Mouse (Mus musculus): ENCODE measurements around the gene Pla2g2d.

Pla2g2d gene

DNA sequence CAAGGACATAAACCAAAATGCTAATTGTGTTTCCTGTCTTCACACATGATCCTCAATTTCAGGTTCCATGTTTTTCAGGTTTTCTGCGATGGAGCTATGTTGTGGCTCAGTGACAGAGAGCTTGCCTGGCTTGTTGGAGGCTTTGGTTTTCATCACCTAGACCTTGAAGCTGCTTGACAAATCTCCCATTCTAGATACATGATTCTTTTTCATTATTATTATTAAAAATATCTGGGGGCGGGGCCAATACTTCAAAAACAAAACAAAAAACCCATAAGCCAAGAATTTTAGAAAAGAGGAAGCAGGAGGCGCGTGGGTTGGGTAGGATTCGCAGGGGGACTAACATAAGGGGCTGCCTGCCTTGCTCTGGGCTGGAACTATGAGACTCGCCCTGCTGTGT is at the start of gene Pla2g2d:
Gene Pla2g2d (plus strand): TSS at position 301 of the 400 bp plus-strand sequence.
- no peak for DNase-seq

GRCm38 (mm10) chr4:138725751-138726150 is 49.8 kb upstream of the Pla2g2d start:
- DNase-seq = no peak

DNA sequence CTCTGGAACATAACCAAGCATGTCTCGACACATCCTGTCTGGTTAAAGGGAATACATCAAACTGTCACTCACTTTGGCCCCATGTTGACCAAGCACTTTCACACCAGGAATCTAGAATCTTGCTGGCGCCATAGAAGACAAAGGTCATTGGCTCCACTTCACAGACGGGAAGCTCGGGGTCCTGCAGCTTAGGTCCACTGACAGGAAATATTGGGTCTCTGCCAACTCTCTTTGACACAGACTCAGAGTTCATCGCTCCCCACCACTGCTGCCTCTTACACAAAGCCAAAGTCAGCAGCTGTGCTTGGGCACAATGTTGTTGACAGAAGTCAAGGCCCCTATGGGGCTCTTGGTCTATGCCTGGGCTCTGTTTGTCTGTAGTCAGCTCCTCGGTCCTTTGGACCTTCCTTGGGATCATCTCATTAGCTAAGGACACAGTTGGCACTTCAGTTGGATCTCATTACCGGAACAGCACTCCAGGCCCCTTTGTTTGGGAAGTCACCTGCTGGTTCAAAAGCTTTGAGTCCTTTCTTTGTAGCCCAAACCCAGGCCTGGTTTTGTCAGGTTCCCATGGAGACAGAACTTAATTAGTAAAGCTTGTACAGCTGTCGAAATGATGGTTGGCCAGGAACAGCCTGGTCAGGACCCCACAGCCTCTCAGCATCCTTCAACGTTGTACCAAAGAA is 46.4 kb upstream of the Pla2g2d start:
- no peak for DNase-seq

- DNase-seq = no peak
Measured at GRCm38 (mm10) chr4:138734105-138734504, 41.4 kb upstream of the Pla2g2d start.

DNA sequence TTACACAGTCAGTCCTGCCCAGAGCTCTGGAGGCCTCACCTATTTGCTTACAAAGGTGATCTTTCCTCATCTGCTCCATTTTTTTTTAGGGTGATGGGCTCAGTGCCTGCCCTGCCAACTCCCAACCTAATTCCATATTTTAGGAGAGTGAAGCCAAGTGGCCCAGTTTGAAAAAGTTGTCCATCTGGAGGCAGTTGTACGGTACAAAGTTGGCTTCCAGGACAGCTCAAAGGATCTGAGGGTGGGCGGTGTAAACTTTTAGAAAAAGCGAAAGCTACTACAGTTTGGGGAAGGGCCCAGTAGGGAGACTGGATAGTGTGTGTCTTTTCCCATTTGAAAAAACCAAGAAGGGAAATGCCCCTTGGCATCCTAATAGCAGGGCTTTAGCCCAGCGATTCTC is 40.7 kb upstream of the Pla2g2d start:
- no peak for DNase-seq

DNA sequence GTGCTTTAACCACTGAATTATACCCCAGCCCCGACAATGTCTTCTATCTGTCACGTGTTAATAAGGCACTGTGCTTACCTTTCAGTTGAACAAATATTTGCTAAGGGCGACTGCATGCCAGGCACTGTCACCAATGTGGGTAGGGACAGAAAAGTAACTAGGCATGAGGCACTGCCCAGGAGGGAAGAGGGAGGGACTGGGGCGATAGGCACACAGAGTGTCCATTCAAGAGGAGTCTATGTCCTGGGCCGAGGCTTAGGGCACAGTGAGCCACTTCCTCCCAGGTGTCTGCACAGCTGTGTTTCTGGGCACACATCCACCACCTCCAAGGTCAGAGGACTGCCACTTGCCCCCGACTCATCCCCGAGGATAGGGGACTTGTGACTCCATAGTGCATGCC is 38.5 kb upstream of the Pla2g2d start, which contains the start of gene Ubxn10:
Gene Ubxn10 (minus strand): TSS at position 137 of the 400 bp plus-strand sequence.
- DNase-seq = no peak

- DNase-seq = peak; percentile 30 to 31
Measured at GRCm38 (mm10) chr4:138739136-138739851, 36.2 kb upstream of the Pla2g2d start.

- DNase-seq = no peak
Measured at GRCm38 (mm10) chr4:138745884-138746283, 29.7 kb upstream of the Pla2g2d start.

DNA sequence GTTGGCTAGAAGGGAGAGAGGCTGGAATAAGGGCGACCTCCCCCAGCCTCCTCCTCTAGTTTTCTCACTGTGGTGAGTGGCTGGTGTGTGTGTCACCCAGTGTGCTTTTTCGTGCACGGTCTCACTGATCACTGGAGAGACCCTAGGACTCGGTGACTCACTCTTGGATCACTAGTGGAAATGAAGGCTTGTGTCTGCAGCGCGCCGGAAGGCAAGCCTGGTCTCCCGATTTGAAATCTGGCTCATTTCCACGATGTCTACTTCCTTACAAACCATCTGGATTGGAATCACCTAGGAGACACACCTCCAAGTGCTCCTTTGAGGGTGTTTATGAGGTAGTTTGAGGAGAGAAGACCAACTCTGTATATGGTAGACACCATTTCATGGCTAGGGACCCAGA is 28.7 kb upstream of the Pla2g2d start:
- DNase-seq = no peak

DNA sequence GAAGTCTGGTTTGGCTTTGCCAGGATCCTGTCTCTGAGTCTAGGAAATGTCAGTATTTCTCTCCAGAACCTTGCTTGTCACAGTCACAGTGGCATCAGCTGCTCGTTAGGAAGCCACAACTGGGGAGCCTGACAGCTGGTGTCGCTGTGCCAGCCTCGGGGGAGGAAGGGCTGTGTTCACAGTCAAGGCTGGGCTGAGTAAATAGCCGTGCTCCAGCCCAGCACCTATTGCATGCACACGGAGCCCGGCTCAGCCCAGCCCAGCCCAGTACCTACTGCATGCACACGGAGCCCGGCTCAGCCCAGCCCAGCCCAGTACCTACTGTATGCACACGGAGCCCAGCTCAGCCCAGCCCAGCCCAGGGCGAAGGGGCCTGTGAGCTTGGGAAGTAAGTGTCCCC is 27.7 kb upstream of the Pla2g2d start:
- no peak for DNase-seq

- DNase-seq = peak; percentile 49 to 65
Measured at GRCm38 (mm10) chr4:138748369-138749072, 27.0 kb upstream of the Pla2g2d start.

- DNase-seq = no peak
Measured at GRCm38 (mm10) chr4:138752603-138753002, 22.9 kb upstream of the Pla2g2d start.

DNA sequence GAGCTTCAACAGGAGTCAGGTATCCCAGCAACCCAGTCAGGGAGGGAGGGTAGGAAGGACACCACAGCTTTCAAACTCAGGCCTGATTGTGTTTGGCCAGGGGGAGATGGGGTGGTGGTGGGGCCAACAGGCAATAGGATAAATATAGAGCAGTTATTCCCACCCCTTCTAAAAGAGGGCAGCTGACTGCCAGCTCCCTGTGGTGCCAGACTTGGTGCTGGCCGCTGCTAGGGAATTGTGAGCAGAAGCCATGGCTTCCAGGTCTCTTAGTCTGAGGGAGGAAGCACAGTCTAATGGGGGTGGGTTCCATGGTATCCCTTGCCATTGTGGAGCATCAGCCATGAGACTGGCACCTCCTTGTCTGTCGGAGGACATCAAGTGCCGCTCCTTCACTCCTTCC is 21.9 kb upstream of the Pla2g2d start:
- no peak for DNase-seq

DNA sequence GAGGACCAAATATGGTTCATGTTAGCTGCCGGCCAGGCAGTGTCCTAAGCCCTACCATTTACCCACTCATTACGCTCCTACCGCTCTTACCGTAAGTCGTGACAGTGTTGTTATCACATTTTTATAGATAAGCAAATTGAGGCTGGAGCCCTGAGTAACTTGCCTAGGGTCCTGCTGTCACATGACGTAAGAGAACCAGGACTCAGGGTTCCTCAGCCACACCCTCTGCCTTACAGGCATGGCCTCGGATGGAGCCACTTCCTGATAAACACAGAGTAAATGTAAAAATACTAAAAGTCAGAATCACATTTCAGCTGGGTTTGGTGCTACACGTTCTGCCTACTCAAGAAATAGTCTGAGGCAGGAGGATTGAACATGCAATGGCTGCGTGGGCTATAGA is 21.1 kb upstream of the Pla2g2d start:
- no peak for DNase-seq

- no peak for DNase-seq
Measured at GRCm38 (mm10) chr4:138755439-138755838, 20.1 kb upstream of the Pla2g2d start.

GRCm38 (mm10) chr4:138755983-138756382 is 19.6 kb upstream of the Pla2g2d start:
- DNase-seq = no peak

DNA sequence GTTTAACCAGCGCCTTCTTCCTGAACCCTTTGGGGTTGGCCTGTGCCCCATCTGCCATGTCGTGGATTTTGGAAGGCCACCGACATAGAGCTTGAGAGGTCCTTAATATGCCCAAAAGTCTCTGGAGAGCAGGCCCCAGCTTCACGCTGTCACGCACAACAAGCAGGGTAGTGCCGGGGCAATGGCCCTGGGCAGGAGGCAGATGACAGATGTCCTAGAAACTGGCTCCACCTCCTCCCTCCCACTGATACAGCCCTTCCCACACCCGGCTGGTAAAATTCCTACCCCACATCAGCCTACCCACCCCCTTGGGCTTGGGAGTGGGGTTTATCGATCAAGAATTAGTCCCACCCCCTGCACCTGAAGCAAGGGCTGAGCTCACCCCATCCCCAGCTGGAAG is 18.1 kb upstream of the Pla2g2d start, which contains the start of gene Pla2g2f:
Gene Pla2g2f (minus strand): TSS at position 211 of the 400 bp plus-strand sequence.
- no peak for DNase-seq

DNA sequence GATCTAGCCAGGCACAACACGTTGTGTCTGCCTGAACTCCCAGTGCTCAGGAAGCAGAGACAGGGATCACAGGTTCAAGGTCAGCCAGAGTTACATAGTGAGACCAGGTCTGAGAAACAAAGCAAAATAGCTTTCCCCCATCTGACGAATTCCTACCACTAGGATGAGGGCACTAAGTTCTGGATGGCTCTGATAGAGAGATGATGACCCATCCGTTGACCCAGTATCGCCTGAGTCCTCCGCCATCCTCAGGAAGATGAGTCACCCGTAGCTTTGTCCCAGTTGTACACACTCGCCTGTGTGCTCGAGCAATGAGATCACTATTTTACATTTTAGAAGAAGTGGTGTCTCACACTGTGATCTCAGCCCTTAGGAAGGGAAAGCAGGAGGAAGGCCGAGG is 13.3 kb upstream of the Pla2g2d start:
- DNase-seq = no peak

DNA sequence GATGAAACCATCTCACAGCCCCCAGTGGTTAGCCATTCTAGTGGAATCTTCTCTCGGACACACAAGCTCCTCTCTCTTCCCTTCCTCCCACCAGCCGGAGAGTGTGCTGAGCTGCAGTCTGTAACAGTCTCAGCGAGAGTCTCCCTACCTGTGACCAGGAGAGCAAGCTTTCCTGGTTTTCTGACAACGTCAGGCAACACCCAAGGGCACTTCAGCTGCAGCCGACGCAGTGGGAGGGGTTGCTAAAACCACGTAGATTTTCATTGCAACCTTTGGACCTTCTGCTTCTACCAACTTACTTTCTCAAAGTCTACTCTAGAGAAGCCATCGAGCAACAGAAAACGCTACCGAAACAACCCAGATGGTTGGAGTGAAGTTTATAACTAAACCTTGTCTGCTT is 3.6 kb upstream of the Pla2g2d start:
- DNase-seq = no peak

GRCm38 (mm10) chr4:138772386-138772785 is 3.1 kb upstream of the Pla2g2d start:
- no peak for DNase-seq

DNA sequence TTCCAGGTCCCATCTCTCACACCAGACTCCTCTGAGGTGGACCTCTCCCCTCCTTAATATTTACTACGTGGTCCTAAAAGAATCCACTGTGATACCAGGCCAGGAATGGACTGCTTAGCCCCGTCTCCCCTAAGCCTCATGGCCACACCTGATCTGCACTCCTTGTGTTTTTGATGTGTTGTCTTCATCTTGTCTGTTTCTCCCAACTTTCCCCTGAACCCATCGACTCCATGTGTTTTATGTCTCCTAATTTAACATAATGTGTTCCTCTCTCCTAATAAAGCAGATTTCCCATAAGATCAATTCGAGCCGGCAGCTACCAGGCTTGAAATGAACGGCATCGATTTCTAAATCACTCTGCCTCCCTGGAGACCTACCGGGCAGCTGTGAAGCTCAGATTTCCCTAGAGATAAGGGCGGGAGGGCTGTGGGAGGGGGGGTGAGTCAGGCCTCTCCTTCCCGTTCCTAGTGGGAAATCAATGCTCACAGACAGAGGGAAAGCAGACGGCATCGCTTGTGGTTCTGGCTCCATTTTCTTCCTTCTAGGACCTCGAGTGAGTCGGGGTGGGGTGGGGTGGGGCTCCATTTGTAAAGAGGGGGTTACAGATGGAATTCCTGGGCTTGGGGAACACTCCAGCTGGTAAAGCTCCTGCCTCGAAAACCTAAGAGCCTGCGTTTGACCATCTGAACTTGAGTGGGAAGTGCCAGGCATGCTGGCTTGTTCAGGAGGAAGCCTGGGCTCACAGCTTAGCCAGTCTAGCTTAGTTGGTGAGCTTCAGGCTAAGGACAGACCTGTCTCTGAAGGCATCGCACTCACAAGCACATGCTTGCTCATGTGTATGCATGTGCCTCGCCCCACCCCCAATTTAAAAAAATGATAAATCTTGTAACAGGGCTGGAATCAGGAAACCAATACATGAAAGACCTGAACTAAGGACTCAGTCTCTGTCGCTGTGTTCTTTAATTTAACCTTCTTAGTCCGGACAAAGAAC is 2.2 kb downstream of the Pla2g2d start:
- no peak for DNase-seq

GRCm38 (mm10) chr4:138780300-138780699 is 4.8 kb downstream of the Pla2g2d start:
- DNase-seq = no peak

Data from cerebellum, adult 18-20 months (tissue).